ENCODE assay signal across 12 mouse cellular contexts in the genomic region with DNA sequence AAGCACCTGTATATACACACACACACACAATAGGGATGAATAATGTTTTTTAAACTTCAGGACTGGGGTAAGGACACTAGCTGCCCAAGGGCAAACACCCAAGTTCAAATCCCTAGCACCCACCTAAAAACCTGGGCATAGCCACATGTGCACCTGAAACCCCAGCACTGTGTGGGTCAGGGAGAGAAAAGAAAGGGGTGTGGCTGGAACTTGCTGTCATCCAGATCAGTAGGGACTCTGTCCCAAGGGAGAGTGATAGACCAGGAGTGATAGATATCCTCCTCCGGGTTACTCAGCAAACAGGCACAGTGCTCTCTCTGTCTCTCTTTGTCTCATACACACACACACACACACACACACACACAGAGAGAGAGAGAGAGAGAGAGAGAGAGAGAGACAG. TPM values are rescaled to one million over a fixed set of nuclear protein-coding genes. Genes with fewer than 3 reads are reported as not detected.
DNase-seq lines count a peak whose midpoint lies in the region; ATAC-seq and TF ChIP-seq lines count a peak whose summit lies in the region.
"Had no signal": no experiment of that assay in that cellular context is flagged by ENCODE, and none has a peak within 500 bp of the region (broad histone marks: within the 10 kb centered on the region; RNA-seq: fewer than 3 reads in every experiment).

No protein-coding gene starts in this region.

- no peak for TF ChIP-seq CTCF in cortical plate, adult 2 months (IDR thresholded peaks at IDR 0.05; ENCODE audit: extremely low read depth, insufficient read depth, low read length)

- peaks cover 5 to 14% of the 10 kb centered on the region in 2 experiments; a peak in 3 of 4 replicates for H3K4me1 ChIP-seq in heart, embryonic 14.5 days (ENCODE audit: control insufficient read depth in 2 of 2, insufficient read depth in 2 of 2, low read length in 2 of 2)
- H3K4me1 ChIP-seq in cortical plate, adult 2 months (ENCODE audit: control insufficient read depth, insufficient read depth, low read length), result peaks cover 5% of the 10 kb centered on the region; the same call in 1 of the 2 replicates
- H3K4me1 ChIP-seq in forebrain, embryonic 16.5 days (replicated peaks; ENCODE audit: control insufficient read depth, insufficient read depth, low read length), result peaks cover 22% of the 10 kb centered on the region
- H3K4me1 ChIP-seq in midbrain, embryonic 15.5 days, result peaks cover 24% of the 10 kb centered on the region

- no peak for DNase-seq in heart, adult 18-20 months
- no peak for DNase-seq in urinary bladder, postnatal 25 days (ENCODE audit: low spot score)
- DNase-seq in spleen, adult 18-20 months, result no peak
- no peak for DNase-seq in gastrocnemius, postnatal 10 days
- DNase-seq: kidney, adult 18-20 months; layer of hippocampus, adult 9-11 months had no signal

- no peak for TF ChIP-seq POLR2A in cortical plate, adult 2 months (IDR thresholded peaks at IDR 0.05; ENCODE audit: extremely low read depth, insufficient read depth, low read length)

- no peak overlapping the region for H3K27ac ChIP-seq in heart, embryonic 14.5 days (replicated peaks in 1 of 2; ENCODE audit: control insufficient read depth in 1 of 2, insufficient read depth in 1 of 2, low read depth in 2 of 2, low read length in 2 of 2)
- H3K27ac ChIP-seq in cortical plate, adult 2 months (ENCODE audit: insufficient read depth, low read length), result no peak overlapping the region
- H3K27ac ChIP-seq in forebrain, embryonic 16.5 days (ENCODE audit: low read length), result no peak overlapping the region
- H3K27ac ChIP-seq in midbrain, embryonic 15.5 days, result peak overlapping the region; percentile 99

- no peaks in the 10 kb centered on the region for H3K9me3 ChIP-seq in heart, embryonic 14.5 days (ENCODE audit: control insufficient read depth, low read length)
- H3K9me3 ChIP-seq in forebrain, embryonic 16.5 days (ENCODE audit: control insufficient read depth, low read length), result no peaks in the 10 kb centered on the region
- no peaks in the 10 kb centered on the region for H3K9me3 ChIP-seq in midbrain, embryonic 15.5 days
- H3K9me3 ChIP-seq: heart, embryonic 15.5 days had no signal

- peak overlapping the region; percentile 89; the same call in 1 of the 2 replicates for H3K9ac ChIP-seq in heart, embryonic 14.5 days (ENCODE audit: low read length)
- peak overlapping the region; percentile 37 for H3K9ac ChIP-seq in forebrain, embryonic 16.5 days (replicated peaks; ENCODE audit: low read depth, low read length)
- peak overlapping the region; percentile 87; the same call in 1 of the 2 replicates for H3K9ac ChIP-seq in midbrain, embryonic 15.5 days
- H3K9ac ChIP-seq: heart, embryonic 15.5 days had no signal

- no peak for ATAC-seq in heart, embryonic 14.5 days (ENCODE audit: insufficient number of reproducible peaks, insufficient read depth, low FRiP score, low read depth)
- no peak for ATAC-seq in forebrain, embryonic 16.5 days
- ATAC-seq in midbrain, embryonic 15.5 days (replicated peaks), result no peak
- ATAC-seq: CD4-positive, CD25-positive, alpha-beta regulatory T cell, adult 4 months had no signal

- H3K4me2 ChIP-seq in heart, embryonic 14.5 days (ENCODE audit: low read length), result no peak overlapping the region
- peak overlapping the region; percentile 45; the same call in 1 of the 2 replicates for H3K4me2 ChIP-seq in forebrain, embryonic 16.5 days (ENCODE audit: low read length)
- H3K4me2 ChIP-seq in midbrain, embryonic 15.5 days, result peak overlapping the region; percentile 50

- no peak overlapping the region for H3K4me3 ChIP-seq in heart, embryonic 14.5 days (ENCODE audit: control insufficient read depth in 1 of 2, insufficient read depth in 1 of 2, low read depth in 1 of 2, low read length in 2 of 2)
- peak overlapping the region; percentile 79; the same call in 1 of the 2 replicates for H3K4me3 ChIP-seq in cortical plate, adult 2 months (ENCODE audit: insufficient read depth, low read length)
- H3K4me3 ChIP-seq in forebrain, embryonic 16.5 days (replicated peaks; ENCODE audit: low read length), result no peak overlapping the region
- H3K4me3 ChIP-seq in midbrain, embryonic 15.5 days, result no peak overlapping the region; the same call in 1 of the 2 replicates

- H3K36me3 ChIP-seq in heart, embryonic 14.5 days (ENCODE audit: control insufficient read depth, insufficient read depth, low read length), result no peaks in the 10 kb centered on the region
- no peaks in the 10 kb centered on the region for H3K36me3 ChIP-seq in forebrain, embryonic 16.5 days (ENCODE audit: control insufficient read depth, insufficient read depth)
- H3K36me3 ChIP-seq in midbrain, embryonic 15.5 days (replicated peaks), result no peaks in the 10 kb centered on the region
- H3K36me3 ChIP-seq: heart, embryonic 15.5 days had no signal

- H3K27me3 ChIP-seq in heart, embryonic 14.5 days (ENCODE audit: control insufficient read depth, insufficient read depth, low read length), result no peaks in the 10 kb centered on the region
- no peaks in the 10 kb centered on the region for H3K27me3 ChIP-seq in forebrain, embryonic 16.5 days (replicated peaks; ENCODE audit: control insufficient read depth, insufficient read depth, low read length)
- no peaks in the 10 kb centered on the region for H3K27me3 ChIP-seq in midbrain, embryonic 15.5 days (replicated peaks)
- H3K27me3 ChIP-seq: heart, embryonic 15.5 days had no signal

- 67% methylated on average over 1 of the region's 1 CpGs for WGBS in heart, embryonic 14.5 days
- WGBS in forebrain, embryonic 16.5 days, result 92% methylated on average over 1 of the region's 1 CpGs
- WGBS in midbrain, embryonic 15.5 days, result 44% methylated on average over 1 of the region's 1 CpGs

RNA-seq across cellular contexts. Expression of gene Hlcs, which starts 2.0 kb away (rescaled TPM):
- 7.6 and 8.1 TPM in 2 replicates for polyA plus RNA-seq in heart, embryonic 14.5 days (2014; fragmentation: Nextera tagmentation; extraction: Ambion mirVana)
- total RNA-seq in heart, adult 18-20 months (2021), result 1 to 10 TPM; 7.3 to 9.1 TPM
- 10.2 and 10.7 TPM in 2 replicates for polyA plus RNA-seq in cortical plate, adult 2 months (2012; rRNA removed)
- 6.6 and 8.0 TPM in 2 replicates for polyA plus RNA-seq in forebrain, embryonic 16.5 days (2015; fragmentation: Nextera tagmentation; extraction: Ambion mirVana)
- polyA plus RNA-seq in midbrain, embryonic 15.5 days (2015; fragmentation: Nextera tagmentation; extraction: Ambion mirVana), result 9.7 and 10.1 TPM in 2 replicates
- 1 to 10 TPM; 7.0 to 7.7 TPM for total RNA-seq in gastrocnemius, postnatal 10 days (2021)

RNA-seq across cellular contexts. Expression of gene Ripply3, which starts 16.8 kb away (rescaled TPM):
- polyA plus RNA-seq in heart, embryonic 14.5 days (2014; fragmentation: Nextera tagmentation; extraction: Ambion mirVana), result 5.1 and 5.5 TPM in 2 replicates
- 1 to 10 TPM; 3.7 to 4.0 TPM for total RNA-seq in heart, adult 18-20 months (2021)
- 0.21 and 0.38 TPM in 2 replicates for polyA plus RNA-seq in cortical plate, adult 2 months (2012; rRNA removed)
- 0.99 and 1.1 TPM in 2 replicates for polyA plus RNA-seq in forebrain, embryonic 16.5 days (2015; fragmentation: Nextera tagmentation; extraction: Ambion mirVana)
- polyA plus RNA-seq in midbrain, embryonic 15.5 days (2015; fragmentation: Nextera tagmentation; extraction: Ambion mirVana), result 1.1 and 1.7 TPM in 2 replicates
- total RNA-seq in gastrocnemius, postnatal 10 days (2021), result 1 to 10 TPM; 1.9 to 3.4 TPM

RNA-seq across cellular contexts. Expression of gene Ttc3, which starts 59.0 kb away (rescaled TPM):
- polyA plus RNA-seq in heart, embryonic 14.5 days (2014; fragmentation: Nextera tagmentation; extraction: Ambion mirVana), result 186 and 200 TPM in 2 replicates
- 10 to 100 TPM; 83.9 to 89.1 TPM for total RNA-seq in heart, adult 18-20 months (2021)
- polyA plus RNA-seq in cortical plate, adult 2 months (2012; rRNA removed), result 327 and 328 TPM in 2 replicates
- 831 and 875 TPM in 2 replicates for polyA plus RNA-seq in forebrain, embryonic 16.5 days (2015; fragmentation: Nextera tagmentation; extraction: Ambion mirVana)
- 917 and 970 TPM in 2 replicates for polyA plus RNA-seq in midbrain, embryonic 15.5 days (2015; fragmentation: Nextera tagmentation; extraction: Ambion mirVana)
- total RNA-seq in gastrocnemius, postnatal 10 days (2021), result 100 to 1,000 TPM; 103 to 128 TPM

Comparison
In these comparisons a context has a peak if more than half of its experiments do, and no peak if none do; other contexts are left out.
1. H3K9ac ChIP-seq: peak in every context shown above with its lines; median percentile 89 in heart, embryonic 14.5 days; 87 in midbrain, embryonic 15.5 days; 37 in forebrain, embryonic 16.5 days.